Mouse (Mus musculus) limb, embryonic 12.5 days (tissue): ENCODE measurements around the gene Degs1. TPM values are rescaled to one million over a fixed set of nuclear protein-coding genes. Genes with fewer than 3 reads are reported as not detected.
"Not testable (repeated sequence)": the region's sequence is repeated elsewhere in the genome, so short reads cannot be mapped to it uniquely, and the experiment has no call there.

Experiments
- ATAC-seq: fragments of 200-750 bp; cut with Nextera tagmentation; 2 replicates; pipeline ENCODE4 v1.8.0; 2017; ENCODE audit warnings: low read depth, moderate TSS enrichment; ENCODE audit not compliant: insufficient number of reproducible peaks, insufficient read depth, low FRiP score, low TSS enrichment
- H3K27ac ChIP-seq: fragments of 300-500 bp; sonication (generic); 2 replicates; pipeline ENCODE4 v1.5.1; 2016; ENCODE audit warnings: mild to moderate bottlenecking, moderate library complexity
- H3K27me3 ChIP-seq: fragments of 300-500 bp; sonication (generic); 2 replicates; pipeline ENCODE4 v1.6.1; 2016; ENCODE audit warnings: mild to moderate bottlenecking, moderate library complexity
- H3K36me3 ChIP-seq: fragments of 300-500 bp; sonication (generic); 2 replicates; pipeline ENCODE4 v1.6.1; 2016; ENCODE audit warnings: mild to moderate bottlenecking, moderate library complexity
- H3K4me1 ChIP-seq: fragments of 300-500 bp; sonication (generic); replicated peaks from 2 replicates; pipeline ENCODE4 v1.6.1; 2016
- H3K4me2 ChIP-seq: fragments of 300-500 bp; sonication (generic); 2 replicates; pipeline ENCODE4 v1.6.1; 2016; ENCODE audit warnings: mild to moderate bottlenecking, moderate library complexity
- H3K4me3 ChIP-seq: fragments of 300-500 bp; sonication (generic); replicated peaks from 2 replicates; pipeline ENCODE4 v1.5.1; 2016; ENCODE audit warnings: mild to moderate bottlenecking
- H3K9ac ChIP-seq: fragments of 300-500 bp; sonication (generic); replicated peaks from 2 replicates; pipeline ENCODE4 v1.6.1; 2016; ENCODE audit warnings: mild to moderate bottlenecking, moderate library complexity
- H3K9me3 ChIP-seq: fragments of 300-500 bp; sonication (generic); 2 replicates; pipeline ENCODE4 v1.6.1; 2016; ENCODE audit warnings: mild to moderate bottlenecking, moderate library complexity
- WGBS: fragments of 180-500 bp; shearing (Covaris S2); methylation state at CpG from one replicate; pipeline ENCODE4 v1.1.7; 2016; 5-methylcytosine and 5-hydroxymethylcytosine counted together
- polyA plus RNA-seq: library from polyadenylated mRNA; unstranded; fragments of >200 nt; fragmentation: Nextera tagmentation; extraction: Ambion mirVana; gene quantifications from 2 replicates; pipeline ENCODE4 v1.2.1, GENCODE M21; 2016

Gene Degs1
- polyA plus RNA-seq, 1 experiment from 2014 or later: 67.5 TPM

GRCm38 (mm10) chr1:182297821-182298220 is 15.2 kb upstream of the Degs1 start:
- Histone ChIP-seq H3K4me1 (no peaks in the 10 kb centered on the region), H3K27me3 (no peaks in the 10 kb centered on the region), H3K4me3 (no peak overlapping the region), H3K9me3 (no peaks in the 10 kb centered on the region; the same call in 1 of the 2 replicates), H3K9ac (no peak overlapping the region), H3K4me2 (no peak overlapping the region), H3K36me3 (no peaks in the 10 kb centered on the region), H3K27ac (no peak overlapping the region)
- 94% methylated on average over 5 of the region's 5 CpGs for WGBS
- no peak for ATAC-seq

GRCm38 (mm10) chr1:182297246-182297645 is 14.6 kb upstream of the Degs1 start:
- Histone ChIP-seq H3K36me3 (no peaks in the 10 kb centered on the region), H3K4me2 (no peak overlapping the region), H3K4me1 (no peaks in the 10 kb centered on the region), H3K9me3 (no peaks in the 10 kb centered on the region; the same call in 1 of the 2 replicates), H3K27ac (no peak overlapping the region), H3K4me3 (no peak overlapping the region), H3K27me3 (no peaks in the 10 kb centered on the region), H3K9ac (no peak overlapping the region)
- WGBS: 84% methylated on average over 3 of the region's 3 CpGs
- no peak for ATAC-seq

GRCm38 (mm10) chr1:182296816-182297215 is 14.2 kb upstream of the Degs1 start:
- Histone ChIP-seq H3K36me3 (no peaks in the 10 kb centered on the region), H3K9ac (no peak overlapping the region), H3K4me1 (no peaks in the 10 kb centered on the region), H3K9me3 (no peaks in the 10 kb centered on the region; the same call in 1 of the 2 replicates), H3K4me2 (no peak overlapping the region), H3K27me3 (no peaks in the 10 kb centered on the region), H3K27ac (no peak overlapping the region), H3K4me3 (no peak overlapping the region)
- 86% methylated on average over 6 of the region's 6 CpGs for WGBS
- no peak for ATAC-seq

- Histone ChIP-seq H3K4me2 (no peak overlapping the region), H3K9ac (no peak overlapping the region), H3K4me1 (no peaks in the 10 kb centered on the region), H3K4me3 (no peak overlapping the region), H3K27me3 (no peaks in the 10 kb centered on the region), H3K36me3 (no peaks in the 10 kb centered on the region), H3K9me3 (no peaks in the 10 kb centered on the region; the same call in 1 of the 2 replicates), H3K27ac (no peak overlapping the region)
- no peak for ATAC-seq
- 83% methylated on average over 6 of the region's 6 CpGs for WGBS
Measured at GRCm38 (mm10) chr1:182296141-182296540, 13.5 kb upstream of the Degs1 start.

GRCm38 (mm10) chr1:182292291-182292690 is 9.7 kb upstream of the Degs1 start:
- no peak overlapping the region for H3K9ac ChIP-seq
- no peaks in the 10 kb centered on the region; the same call in 1 of the 2 replicates for H3K9me3 ChIP-seq
- H3K27me3 ChIP-seq: no peaks in the 10 kb centered on the region
- WGBS: 86% methylated on average over 4 of the region's 4 CpGs
- no peak for ATAC-seq
- H3K36me3 ChIP-seq: no peaks in the 10 kb centered on the region
- no peak overlapping the region for H3K4me2 ChIP-seq
- no peak overlapping the region for H3K27ac ChIP-seq
- H3K4me3 ChIP-seq: no peak overlapping the region
- no peaks in the 10 kb centered on the region for H3K4me1 ChIP-seq

GRCm38 (mm10) chr1:182290741-182291140 is 8.1 kb upstream of the Degs1 start:
- not testable (repeated sequence) for H3K4me3 ChIP-seq, ATAC-seq, H3K4me1 ChIP-seq, H3K36me3 ChIP-seq, H3K27ac ChIP-seq, H3K27me3 ChIP-seq, H3K9ac ChIP-seq, H3K4me2 ChIP-seq, H3K9me3 ChIP-seq
- WGBS: 85% methylated on average over 3 of the region's 3 CpGs

GRCm38 (mm10) chr1:182289781-182290180 is 7.2 kb upstream of the Degs1 start:
- H3K4me1 ChIP-seq: no peaks in the 10 kb centered on the region
- no peaks in the 10 kb centered on the region for H3K36me3 ChIP-seq
- H3K27ac ChIP-seq: no peak overlapping the region
- 70% methylated on average over 2 of the region's 2 CpGs for WGBS
- no peak for ATAC-seq
- no peaks in the 10 kb centered on the region; the same call in 1 of the 2 replicates for H3K9me3 ChIP-seq
- no peak overlapping the region for H3K9ac ChIP-seq
- no peak overlapping the region for H3K4me2 ChIP-seq
- no peaks in the 10 kb centered on the region for H3K27me3 ChIP-seq
- H3K4me3 ChIP-seq: no peak overlapping the region

GRCm38 (mm10) chr1:182288601-182289000 is 6.0 kb upstream of the Degs1 start:
- H3K9ac ChIP-seq: no peak overlapping the region
- no peak overlapping the region for H3K4me3 ChIP-seq
- H3K36me3 ChIP-seq: no peaks in the 10 kb centered on the region
- H3K4me1 ChIP-seq: no peaks in the 10 kb centered on the region
- 78% methylated on average over 2 of the region's 2 CpGs for WGBS
- H3K27ac ChIP-seq: no peak overlapping the region
- no peaks in the 10 kb centered on the region for H3K9me3 ChIP-seq
- no peak overlapping the region for H3K4me2 ChIP-seq
- no peaks in the 10 kb centered on the region for H3K27me3 ChIP-seq
- ATAC-seq: no peak

GRCm38 (mm10) chr1:182287781-182288180 is 5.2 kb upstream of the Degs1 start:
- H3K27ac ChIP-seq: no peak overlapping the region
- no peaks in the 10 kb centered on the region for H3K4me1 ChIP-seq
- ATAC-seq: no peak
- H3K9me3 ChIP-seq: no peaks in the 10 kb centered on the region
- no peak overlapping the region for H3K4me3 ChIP-seq
- no peaks in the 10 kb centered on the region for H3K36me3 ChIP-seq
- H3K9ac ChIP-seq: no peak overlapping the region
- 72% methylated on average over 7 of the region's 7 CpGs for WGBS
- H3K4me2 ChIP-seq: no peak overlapping the region
- no peaks in the 10 kb centered on the region for H3K27me3 ChIP-seq

GRCm38 (mm10) chr1:182284795-182285194 is 2.2 kb upstream of the Degs1 start:
- Histone ChIP-seq H3K9ac (no peak overlapping the region), H3K27ac (no peak overlapping the region), H3K27me3 (no peaks in the 10 kb centered on the region), H3K9me3 (no peaks in the 10 kb centered on the region), H3K4me3 (no peak overlapping the region), H3K4me2 (no peak overlapping the region), H3K36me3 (no peaks in the 10 kb centered on the region), H3K4me1 (peaks cover 17% of the 10 kb centered on the region)
- 93% methylated on average over 2 of the region's 2 CpGs for WGBS
- ATAC-seq: no peak

- H3K27me3 ChIP-seq: no peaks in the 10 kb centered on the region
- peaks cover 13% of the 10 kb centered on the region for H3K36me3 ChIP-seq
- H3K27ac ChIP-seq: no peak overlapping the region
- no peaks in the 10 kb centered on the region for H3K9me3 ChIP-seq
- WGBS: 47% methylated on average over 7 of the region's 7 CpGs
- H3K9ac ChIP-seq: no peak overlapping the region
- peak overlapping the region; percentile 74; the same call in 1 of the 2 replicates for H3K4me3 ChIP-seq
- peak overlapping the region; percentile 78 for H3K4me2 ChIP-seq
- ATAC-seq: no peak
- peaks cover 17% of the 10 kb centered on the region for H3K4me1 ChIP-seq
Measured at GRCm38 (mm10) chr1:182283231-182283630, 627 bp upstream of the Degs1 start.

GRCm38 (mm10) chr1:182281251-182281711 is 1.3 kb downstream of the Degs1 start:
- no peaks in the 10 kb centered on the region for H3K27me3 ChIP-seq
- H3K4me2 ChIP-seq: peak overlapping the region; percentile 78
- 0 out of 2 replicates have a peak overlapping the region, but pooled peaks have one; percentile 23 for H3K27ac ChIP-seq
- H3K4me1 ChIP-seq: peaks cover 17% of the 10 kb centered on the region
- H3K4me3 ChIP-seq: peak overlapping the region; percentile 74
- peaks cover 32% of the 10 kb centered on the region for H3K36me3 ChIP-seq
- 11% methylated on average over 9 of the region's 9 CpGs for WGBS
- peak overlapping the region; percentile 40; the same call in 1 of the 2 replicates for H3K9ac ChIP-seq
- H3K9me3 ChIP-seq: no peaks in the 10 kb centered on the region
- no peak for ATAC-seq
